Mouse (Mus musculus): ENCODE results near the gene Ccdc152. TPM values are rescaled to one million over a fixed set of nuclear protein-coding genes. Genes with fewer than 3 reads are reported as not detected.
"Not testable (repeated sequence)": the region's sequence is repeated elsewhere in the genome, so short reads cannot be mapped to it uniquely, and the experiment has no call there.

The Ccdc152 gene
- polyA plus RNA-seq, 1 experiment from 2014 or later: 0.25 TPM

DNA sequence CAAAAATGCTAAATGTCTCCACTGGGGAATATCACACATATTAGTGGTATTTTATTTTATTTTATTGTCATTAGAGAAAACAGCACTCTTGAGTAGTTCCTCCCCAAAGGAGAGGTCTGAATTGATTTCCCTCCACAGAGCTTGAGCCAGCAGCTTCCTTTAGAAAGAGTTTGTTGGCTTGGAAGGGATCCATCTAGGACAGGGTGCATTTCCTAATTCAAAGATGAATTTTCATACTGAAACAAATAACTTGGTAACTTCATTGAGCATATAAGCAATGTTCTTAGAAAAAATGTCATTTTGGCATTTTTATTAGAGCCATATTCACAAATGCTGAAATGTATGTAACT lies 51.6 kb downstream of the Ccdc152 start:
- no peak overlapping the region for H3K9ac ChIP-seq
- no peak overlapping the region for H3K4me3 ChIP-seq
- no peaks in the 10 kb centered on the region for H3K36me3 ChIP-seq
- H3K27ac ChIP-seq: peak overlapping the region; percentile 77; the same call in 1 of the 2 replicates
- H3K4me1 ChIP-seq (replicated peaks): peaks cover 30% of the 10 kb centered on the region
- ATAC-seq (replicated peaks; ENCODE audit: insufficient number of reproducible peaks, insufficient read depth, low FRiP score, low read depth): no peak
- no peaks in the 10 kb centered on the region for H3K9me3 ChIP-seq (replicated peaks)
- H3K27me3 ChIP-seq: no peaks in the 10 kb centered on the region
- H3K4me2 ChIP-seq: no peak overlapping the region

DNA sequence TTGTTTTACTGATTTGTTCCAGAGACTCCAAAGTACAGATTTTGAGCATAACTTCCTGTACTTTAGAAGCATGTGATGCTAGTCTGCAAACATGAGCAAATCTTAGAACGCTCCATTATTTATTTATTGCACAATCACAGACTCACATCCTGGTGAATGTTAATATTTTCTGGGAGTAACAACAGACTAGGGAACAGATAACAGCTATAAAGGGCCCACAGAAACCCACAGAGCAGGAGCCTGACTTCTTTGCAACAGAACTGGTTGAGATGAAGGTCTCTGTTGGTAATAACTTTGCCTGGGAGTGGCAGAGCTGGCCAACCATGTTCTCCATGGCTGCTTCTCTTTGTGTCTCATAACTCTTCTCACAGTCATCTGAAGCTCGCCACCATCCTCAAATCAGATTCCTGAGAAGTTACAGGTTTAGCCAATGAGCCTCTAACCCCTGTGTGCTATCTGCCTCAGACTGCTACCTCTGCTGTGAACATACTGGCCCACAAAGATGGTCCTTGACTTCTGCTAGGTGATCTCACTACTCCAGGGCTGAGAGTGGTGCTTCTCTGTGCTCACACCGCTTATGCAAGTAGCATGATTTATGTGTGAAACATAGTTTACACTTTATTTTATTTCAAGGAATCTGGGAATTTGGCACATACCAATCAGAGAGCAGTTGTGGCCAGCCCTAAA lies 52.2 kb downstream of the Ccdc152 start:
- H3K36me3 ChIP-seq: no peaks in the 10 kb centered on the region
- no peak for ATAC-seq (replicated peaks; ENCODE audit: insufficient number of reproducible peaks, insufficient read depth, low FRiP score, low read depth)
- peaks cover 30% of the 10 kb centered on the region for H3K4me1 ChIP-seq (replicated peaks)
- peak overlapping the region; percentile 77 for H3K27ac ChIP-seq
- no peak overlapping the region for H3K4me3 ChIP-seq
- no peaks in the 10 kb centered on the region for H3K27me3 ChIP-seq
- WGBS: 62% methylated on average over 3 of the region's 3 CpGs
- H3K4me2 ChIP-seq: no peak overlapping the region
- H3K9me3 ChIP-seq (replicated peaks): no peaks in the 10 kb centered on the region
- H3K9ac ChIP-seq: no peak overlapping the region

- no peak overlapping the region for H3K9ac ChIP-seq
- no peaks in the 10 kb centered on the region for H3K36me3 ChIP-seq
- H3K27ac ChIP-seq: peak overlapping the region; percentile 77
- H3K4me2 ChIP-seq: no peak overlapping the region
- H3K9me3 ChIP-seq (replicated peaks): no peaks in the 10 kb centered on the region
- no peak for ATAC-seq (replicated peaks; ENCODE audit: insufficient number of reproducible peaks, insufficient read depth, low FRiP score, low read depth)
- no peaks in the 10 kb centered on the region for H3K27me3 ChIP-seq
- H3K4me3 ChIP-seq: no peak overlapping the region
- 46% methylated on average over 2 of the region's 2 CpGs for WGBS
- H3K4me1 ChIP-seq (replicated peaks): peaks cover 30% of the 10 kb centered on the region
Observed at GRCm38 (mm10) chr15:3250620-3251019, 52.7 kb downstream of the Ccdc152 start.

GRCm38 (mm10) chr15:3245036-3245435 lies 58.3 kb downstream of the Ccdc152 start:
- not testable (repeated sequence) for ATAC-seq (replicated peaks; ENCODE audit: insufficient number of reproducible peaks, insufficient read depth, low FRiP score, low read depth); H3K27ac ChIP-seq

DNA sequence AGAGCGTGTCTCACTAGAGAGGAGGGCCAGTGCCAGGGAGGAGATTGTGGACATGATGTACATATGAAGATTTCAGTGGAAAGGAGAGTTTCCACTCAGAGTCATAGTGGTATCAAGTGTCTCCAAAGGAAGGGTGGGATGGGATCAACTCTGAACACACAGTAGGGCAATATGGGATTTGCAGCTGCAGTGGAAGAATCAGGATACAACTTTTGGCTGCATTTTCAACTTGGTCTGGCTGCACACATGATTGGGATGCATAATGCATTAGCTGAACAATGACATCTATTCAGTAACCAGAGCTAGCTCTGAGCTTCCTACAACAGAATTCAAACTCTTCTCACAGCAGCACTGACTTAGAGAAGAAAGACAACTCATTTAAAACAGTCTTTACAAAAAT lies 65.4 kb downstream of the Ccdc152 start:
- 78% methylated on average over 1 of the region's 1 CpGs for WGBS
- no peak overlapping the region for H3K4me3 ChIP-seq
- no peaks in the 10 kb centered on the region for H3K4me1 ChIP-seq (replicated peaks)
- no peak for ATAC-seq (replicated peaks; ENCODE audit: insufficient number of reproducible peaks, insufficient read depth, low FRiP score, low read depth)
- H3K27ac ChIP-seq: no peak overlapping the region
- H3K36me3 ChIP-seq: no peaks in the 10 kb centered on the region
- H3K27me3 ChIP-seq: no peaks in the 10 kb centered on the region
- H3K9ac ChIP-seq: no peak overlapping the region
- H3K9me3 ChIP-seq (replicated peaks): no peaks in the 10 kb centered on the region
- H3K4me2 ChIP-seq: no peak overlapping the region

More at GRCm38 (mm10) chr15:3245036-3245435, 58.3 kb downstream of the Ccdc152 start:
- H3K4me1 ChIP-seq (replicated peaks); H3K4me3 ChIP-seq; H3K36me3 ChIP-seq; H3K4me2 ChIP-seq; H3K27me3 ChIP-seq; H3K9ac ChIP-seq; H3K9me3 ChIP-seq (replicated peaks): not testable (repeated sequence)
- 82% methylated on average over 10 of the region's 10 CpGs for WGBS

- Histone ChIP-seq H3K27ac (no peak overlapping the region), H3K27me3 (no peaks in the 10 kb centered on the region), H3K9ac (no peak overlapping the region), H3K36me3 (no peaks in the 10 kb centered on the region), H3K4me2 (no peak overlapping the region), H3K9me3 (replicated peaks) (no peaks in the 10 kb centered on the region), H3K4me1 (replicated peaks) (no peaks in the 10 kb centered on the region), H3K4me3 (no peak overlapping the region)
- 90% methylated on average over 2 of the region's 2 CpGs for WGBS
- no peak for ATAC-seq (replicated peaks; ENCODE audit: insufficient number of reproducible peaks, insufficient read depth, low FRiP score, low read depth)
Observed at GRCm38 (mm10) chr15:3236338-3236737, 67.0 kb downstream of the Ccdc152 start.

GRCm38 (mm10) chr15:3233837-3234551 lies 69.3 kb downstream of the Ccdc152 start:
- WGBS: 83% methylated on average over 3 of the region's 3 CpGs
- Histone ChIP-seq H3K9me3 (replicated peaks) (no peaks in the 10 kb centered on the region), H3K4me2 (no peak overlapping the region), H3K27ac (no peak overlapping the region), H3K4me1 (replicated peaks) (0 out of 2 replicates have a peak, but pooled peaks cover under 1% of the 10 kb centered on the region), H3K36me3 (no peaks in the 10 kb centered on the region), H3K27me3 (no peaks in the 10 kb centered on the region), H3K9ac (no peak overlapping the region), H3K4me3 (no peak overlapping the region)
- ATAC-seq (replicated peaks; ENCODE audit: insufficient number of reproducible peaks, insufficient read depth, low FRiP score, low read depth): no peak

- Histone ChIP-seq H3K4me3 (no peak overlapping the region), H3K36me3 (no peaks in the 10 kb centered on the region), H3K4me1 (replicated peaks) (peaks cover 9% of the 10 kb centered on the region), H3K27ac (no peak overlapping the region), H3K9me3 (replicated peaks) (no peaks in the 10 kb centered on the region), H3K9ac (no peak overlapping the region), H3K4me2 (no peak overlapping the region), H3K27me3 (no peaks in the 10 kb centered on the region)
- ATAC-seq (replicated peaks; ENCODE audit: insufficient number of reproducible peaks, insufficient read depth, low FRiP score, low read depth): no peak
- 51% methylated on average over 9 of the region's 9 CpGs for WGBS
Observed at GRCm38 (mm10) chr15:3232168-3232835, 71.0 kb downstream of the Ccdc152 start.

DNA sequence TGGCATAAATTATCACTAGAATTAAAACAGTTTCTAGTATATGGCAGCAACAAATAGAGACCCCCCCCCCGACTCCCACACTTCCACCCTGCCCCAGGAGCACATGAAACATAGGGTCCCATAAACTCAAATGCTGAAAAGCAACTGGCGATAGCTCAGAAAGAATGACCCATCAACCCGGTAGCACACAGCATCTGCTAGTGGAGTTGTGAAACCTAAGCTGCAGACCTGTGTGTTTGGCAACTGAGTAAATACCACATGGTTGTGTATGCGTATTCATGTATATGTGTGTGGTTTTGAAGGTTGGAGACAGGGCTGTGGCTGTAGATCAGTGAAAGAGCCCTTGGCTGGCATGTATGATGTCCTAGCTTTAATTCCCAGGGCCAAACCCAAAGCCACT lies 72.3 kb downstream of the Ccdc152 start:
- no peak overlapping the region for H3K4me3 ChIP-seq
- no peak overlapping the region for H3K9ac ChIP-seq
- H3K4me2 ChIP-seq: no peak overlapping the region
- no peaks in the 10 kb centered on the region for H3K27me3 ChIP-seq
- no peak for ATAC-seq (replicated peaks; ENCODE audit: insufficient number of reproducible peaks, insufficient read depth, low FRiP score, low read depth)
- WGBS: 94% methylated on average over 4 of the region's 4 CpGs
- no peaks in the 10 kb centered on the region for H3K9me3 ChIP-seq (replicated peaks)
- H3K4me1 ChIP-seq (replicated peaks): peaks cover 9% of the 10 kb centered on the region
- H3K36me3 ChIP-seq: no peaks in the 10 kb centered on the region
- no peak overlapping the region for H3K27ac ChIP-seq

Data from heart, embryonic 15.5 days (tissue).